In genomic region chr11:49961098-49961740, GRCm38 (mm10) we compare ENCODE assay signal across 8 mouse cellular contexts. TPM values are rescaled to one million over a fixed set of nuclear protein-coding genes. Genes with fewer than 3 reads are reported as not detected.
DNase-seq lines count a peak whose midpoint lies in the region; ATAC-seq lines count a peak whose summit lies in the region.

No protein-coding gene starts in this region.

- ATAC-seq in heart, embryonic 11.5 days (replicated peaks; ENCODE audit: insufficient number of reproducible peaks, low FRiP score, low TSS enrichment) = no peak; the same call in 1 of the 2 replicates
- ATAC-seq in embryonic facial prominence, embryonic 11.5 days (replicated peaks; ENCODE audit: insufficient number of reproducible peaks, low FRiP score, low TSS enrichment, low read depth) = peak; percentile 49; the same call in 1 of the 2 replicates
- peak; percentile 65; the same call in 1 of the 2 replicates for ATAC-seq in hindbrain, embryonic 11.5 days (ENCODE audit: low FRiP score)
- ATAC-seq in midbrain, embryonic 14.5 days (ENCODE audit: low FRiP score, low TSS enrichment) = 0 out of 2 replicates have a peak, but pooled peaks have one; percentile 31

- no peaks in the 10 kb centered on the region for H3K36me3 ChIP-seq in heart, embryonic 11.5 days (ENCODE audit: control insufficient read depth, insufficient read depth, low read length)
- no peaks in the 10 kb centered on the region for H3K36me3 ChIP-seq in embryonic facial prominence, embryonic 11.5 days (replicated peaks; ENCODE audit: control insufficient read depth, insufficient read depth, low read depth, low read length)
- no peaks in the 10 kb centered on the region for H3K36me3 ChIP-seq in hindbrain, embryonic 11.5 days (ENCODE audit: control insufficient read depth, insufficient read depth, low read length)
- H3K36me3 ChIP-seq in midbrain, embryonic 14.5 days (ENCODE audit: control insufficient read depth, insufficient read depth, low read length) = no peaks in the 10 kb centered on the region

- peaks cover 30% of the 10 kb centered on the region for H3K27me3 ChIP-seq in heart, embryonic 11.5 days (ENCODE audit: control insufficient read depth, insufficient read depth, low read length)
- no peaks in the 10 kb centered on the region for H3K27me3 ChIP-seq in embryonic facial prominence, embryonic 11.5 days (ENCODE audit: control insufficient read depth, insufficient read depth, low read length)
- peaks cover 3% of the 10 kb centered on the region for H3K27me3 ChIP-seq in hindbrain, embryonic 11.5 days (ENCODE audit: control insufficient read depth, insufficient read depth, low read length)
- H3K27me3 ChIP-seq in midbrain, embryonic 14.5 days (ENCODE audit: control insufficient read depth, insufficient read depth, low read length) = no peaks in the 10 kb centered on the region

- H3K9me3 ChIP-seq in heart, embryonic 11.5 days (replicated peaks; ENCODE audit: control insufficient read depth, low read length) = no peaks in the 10 kb centered on the region
- H3K9me3 ChIP-seq in embryonic facial prominence, embryonic 11.5 days (replicated peaks; ENCODE audit: control insufficient read depth, low read length) = no peaks in the 10 kb centered on the region
- H3K9me3 ChIP-seq in hindbrain, embryonic 11.5 days (ENCODE audit: control insufficient read depth, low read length) = no peaks in the 10 kb centered on the region
- H3K9me3 ChIP-seq in midbrain, embryonic 14.5 days (ENCODE audit: control insufficient read depth, low read length) = no peaks in the 10 kb centered on the region

- H3K4me2 ChIP-seq in heart, embryonic 11.5 days = no peak overlapping the region
- H3K4me2 ChIP-seq in embryonic facial prominence, embryonic 11.5 days (ENCODE audit: low read depth, low read length) = no peak overlapping the region
- no peak overlapping the region for H3K4me2 ChIP-seq in hindbrain, embryonic 11.5 days (replicated peaks; ENCODE audit: low read depth, low read length)
- H3K4me2 ChIP-seq in midbrain, embryonic 14.5 days (ENCODE audit: low read length) = no peak overlapping the region

- no peak overlapping the region for H3K27ac ChIP-seq in heart, embryonic 11.5 days (ENCODE audit: low read depth, low read length)
- H3K27ac ChIP-seq in embryonic facial prominence, embryonic 11.5 days (replicated peaks; ENCODE audit: low read depth, low read length) = no peak overlapping the region
- H3K27ac ChIP-seq in hindbrain, embryonic 11.5 days (ENCODE audit: low read depth, low read length) = no peak overlapping the region
- H3K27ac ChIP-seq in midbrain, embryonic 14.5 days (replicated peaks; ENCODE audit: low read depth, low read length) = no peak overlapping the region

- 33% methylated on average over 10 of the region's 10 CpGs for WGBS in heart, embryonic 11.5 days (ENCODE audit: insufficient replicate concordance)
- 38% methylated on average over 10 of the region's 10 CpGs for WGBS in embryonic facial prominence, embryonic 11.5 days
- WGBS in hindbrain, embryonic 11.5 days = 39% methylated on average over 10 of the region's 10 CpGs
- WGBS in midbrain, embryonic 14.5 days = 37% methylated on average over 10 of the region's 10 CpGs

- peak; percentile 34 for DNase-seq in heart, adult 8-10 months (ENCODE audit: low spot score)
- DNase-seq in adrenal gland, adult 2 months = peak; percentile 50
- DNase-seq in embryonic facial prominence, embryonic 11.5 days (ENCODE audit: low spot score) = peak; percentile 87
- DNase-seq in hindbrain, embryonic 11.5 days (ENCODE audit: low spot score) = peak; percentile 90
- peak; percentile 61 to 69 for DNase-seq in left cerebral cortex, postnatal 25 days (ENCODE audit: low spot score in 2 of 2)
- peak; percentile 91 for DNase-seq in midbrain, embryonic 14.5 days
- peak; percentile 61 to 79 for DNase-seq in spleen, postnatal 10 days (ENCODE audit: low spot score in 2 of 2)

- H3K9ac ChIP-seq in heart, embryonic 11.5 days (ENCODE audit: low read depth, low read length) = no peak overlapping the region
- no peak overlapping the region for H3K9ac ChIP-seq in embryonic facial prominence, embryonic 11.5 days (replicated peaks; ENCODE audit: low read length)
- no peak overlapping the region for H3K9ac ChIP-seq in hindbrain, embryonic 11.5 days (ENCODE audit: low read depth, low read length)
- no peak overlapping the region for H3K9ac ChIP-seq in midbrain, embryonic 14.5 days (replicated peaks; ENCODE audit: low read length)

- intact Hi-C loops in left cerebral cortex, postnatal 25 days (cut with DNase I) = loop anchor here (10.0 kb wide), 1 partner anchor 246 kb away; the partner anchor contains the start of gene Cnot6

- peaks cover 4% of the 10 kb centered on the region; the same call in 1 of the 2 replicates for H3K4me1 ChIP-seq in heart, embryonic 11.5 days (ENCODE audit: control insufficient read depth, insufficient read depth, low read length)
- no peaks in the 10 kb centered on the region for H3K4me1 ChIP-seq in embryonic facial prominence, embryonic 11.5 days (ENCODE audit: control insufficient read depth, insufficient read depth, low read length)
- no peaks in the 10 kb centered on the region for H3K4me1 ChIP-seq in hindbrain, embryonic 11.5 days (replicated peaks; ENCODE audit: control insufficient read depth, insufficient read depth, low read length)
- H3K4me1 ChIP-seq in midbrain, embryonic 14.5 days (ENCODE audit: control insufficient read depth, insufficient read depth, low read length) = no peaks in the 10 kb centered on the region

- no peak overlapping the region for H3K4me3 ChIP-seq in heart, embryonic 11.5 days (ENCODE audit: low read depth, low read length)
- H3K4me3 ChIP-seq in embryonic facial prominence, embryonic 11.5 days (ENCODE audit: low read depth, low read length) = no peak overlapping the region
- no peak overlapping the region for H3K4me3 ChIP-seq in hindbrain, embryonic 11.5 days (ENCODE audit: low read depth, low read length)
- H3K4me3 ChIP-seq in midbrain, embryonic 14.5 days (replicated peaks; ENCODE audit: low read depth, low read length) = no peak overlapping the region

RNA-seq across cellular contexts. Expression of gene Rasgef1c, which starts 59.6 kb away (rescaled TPM):
- under 1 TPM; 0.23 to 0.56 (median 0.44) TPM for total RNA-seq in heart, adult 8-10 months (2022)
- polyA plus RNA-seq in heart, embryonic 11.5 days (2014; fragmentation: Nextera tagmentation; extraction: Ambion mirVana) = 0.13 and 0.45 TPM in 2 replicates
- total RNA-seq in adrenal gland, adult 2 months (2021) = 1 to 10 TPM in 1 of 2 experiments, under 1 TPM in 1; 0.43 to 1.0 TPM
- polyA plus RNA-seq in adrenal gland, adult 2 months (2012; rRNA removed) = 0.71 and 0.83 TPM in 2 replicates
- polyA plus RNA-seq in embryonic facial prominence, embryonic 11.5 days (2014; fragmentation: Nextera tagmentation; extraction: Ambion mirVana) = 0.29 and 0.91 TPM in 2 replicates
- polyA plus RNA-seq in hindbrain, embryonic 11.5 days (2014; fragmentation: Nextera tagmentation; extraction: Ambion mirVana) = 4.5 and 4.6 TPM in 2 replicates
- total RNA-seq in left cerebral cortex, postnatal 25 days (2021) = 10 to 100 TPM; 36.6 to 46.4 TPM
- polyA plus RNA-seq in midbrain, embryonic 14.5 days (2014; fragmentation: Nextera tagmentation; extraction: Ambion mirVana) = 24.9 and 36.2 TPM in 2 replicates

Comparison
In these comparisons a context has a peak if more than half of its experiments do, and no peak if none do; other contexts are left out.
1. DNase-seq: peak in every context shown above with its lines; median percentile 91 in midbrain, embryonic 14.5 days; 90 in hindbrain, embryonic 11.5 days; 87 in embryonic facial prominence, embryonic 11.5 days; 70 in spleen, postnatal 10 days; 65 in left cerebral cortex, postnatal 25 days; 50 in adrenal gland, adult 2 months; 34 in heart, adult 8-10 months.